Mouse (Mus musculus) liver, postnatal 0 days (tissue): Measurements from ENCODE around the gene Dnaja3. TPM values are rescaled to one million over a fixed set of nuclear protein-coding genes. Genes with fewer than 3 reads are reported as not detected.
A peak's percentile ranks its signal among the peaks of the same experiment; 100 is the strongest.

ENCODE experiments used
- ATAC-seq: fragments of 200-750 bp; cut with Nextera tagmentation; 2 replicates; pipeline ENCODE4 v1.8.0; 2017; ENCODE audit warnings: mild to moderate bottlenecking, moderate library complexity
- DNase-seq: peaks from one replicate; pipeline ENCODE4 v3.0.0-alpha.2; 2016
- H3K27ac ChIP-seq: fragments of 300-500 bp; sonication (generic); 2 replicates; pipeline ENCODE4 v1.5.1; 2014; ENCODE audit warnings: antibody characterized with exemption, moderate library complexity, mild to moderate bottlenecking, low read depth
- H3K27me3 ChIP-seq: fragments of 300-500 bp; sonication (generic); 2 replicates; pipeline ENCODE4 v1.6.1; 2014; ENCODE audit warnings: low read length, control low read depth, mixed read lengths; ENCODE audit not compliant: insufficient read depth
- H3K36me3 ChIP-seq: fragments of 300-500 bp; sonication (generic); replicated peaks from 2 replicates; pipeline ENCODE4 v1.6.1; 2014; ENCODE audit warnings: mild to moderate bottlenecking, control low read depth, low read length, moderate library complexity, mixed read lengths; ENCODE audit not compliant: insufficient read depth
- H3K4me1 ChIP-seq: fragments of 300-500 bp; sonication (generic); 2 replicates; pipeline ENCODE4 v1.6.1; 2014; ENCODE audit warnings: antibody characterized with exemption, mild to moderate bottlenecking, control low read depth; ENCODE audit not compliant: insufficient read depth
- H3K4me2 ChIP-seq: fragments of 300-500 bp; sonication (generic); 2 replicates; pipeline ENCODE4 v1.6.1; 2014; ENCODE audit warnings: low read depth, mild to moderate bottlenecking, low read length, moderate library complexity, mixed read lengths
- H3K4me3 ChIP-seq: fragments of 300-500 bp; sonication (generic); 2 replicates; pipeline ENCODE4 v1.5.1; 2014; ENCODE audit warnings: low read depth, low read length
- H3K9ac ChIP-seq: fragments of 300-500 bp; sonication (generic); replicated peaks from 2 replicates; pipeline ENCODE4 v1.6.1; 2014; ENCODE audit warnings: mild to moderate bottlenecking, moderate library complexity
- H3K9me3 ChIP-seq: fragments of 300-500 bp; sonication (generic); 2 replicates; pipeline ENCODE4 v1.6.1; 2016; ENCODE audit warnings: mild to moderate bottlenecking, control low read depth, low read length, mixed read lengths
- CTCF ChIP-seq: sonication (generic); IDR thresholded peaks from 2 replicates; pipeline ENCODE4 v1.5.1; 2016; ENCODE audit warnings: antibody characterized with exemption, low read depth
- EP300 ChIP-seq: IDR thresholded peaks from 2 replicates; pipeline ENCODE4 v1.6.1; 2016; ENCODE audit warnings: antibody characterized with exemption, low read depth, mild to moderate bottlenecking
- WGBS: fragments of 180-500 bp; shearing (Covaris S2); extraction: QIAGEN DNeasy Blood & Tissue Kit; methylation state at CpG from one replicate; pipeline ENCODE4 v1.1.7; 2014; ENCODE audit not compliant: insufficient replicate concordance; 5-methylcytosine and 5-hydroxymethylcytosine counted together
- polyA plus RNA-seq: library from polyadenylated mRNA; unstranded; fragments of >200 nt; fragmentation: Nextera tagmentation; extraction: Ambion mirVana; gene quantifications from 2 replicates; pipeline ENCODE4 v1.2.1, GENCODE M21; 2015

The Dnaja3 gene
- polyA plus RNA-seq, 1 experiment from 2014 or later, result 70.5 TPM

- DNase-seq (no peak), ATAC-seq (no peak)
- Histone ChIP-seq H3K27ac (no peak overlapping the region), H3K4me2 (no peak overlapping the region), H3K9me3 (no peaks in the 10 kb centered on the region), H3K27me3 (no peaks in the 10 kb centered on the region), H3K9ac (no peak overlapping the region), H3K36me3 (no peaks in the 10 kb centered on the region), H3K4me3 (no peak overlapping the region), H3K4me1 (peaks cover 36% of the 10 kb centered on the region)
- WGBS, result 57% methylated on average over 12 of the region's 13 CpGs
- TF ChIP-seq CTCF (no peak), EP300 (no peak)
Measured at GRCm38 (mm10) chr16:4605514-4606131, 34.2 kb upstream of the Dnaja3 start.

- ATAC-seq (no peak), DNase-seq (peak; percentile 53)
- 19% methylated on average over 5 of the region's 5 CpGs for WGBS
- Histone ChIP-seq H3K4me3 (no peak overlapping the region), H3K27ac (0 out of 2 replicates have a peak overlapping the region, but pooled peaks have one; percentile 3), H3K9ac (no peak overlapping the region), H3K9me3 (no peaks in the 10 kb centered on the region), H3K4me2 (no peak overlapping the region), H3K27me3 (no peaks in the 10 kb centered on the region), H3K4me1 (peaks cover 36% of the 10 kb centered on the region), H3K36me3 (0 out of 2 replicates have a peak, but pooled peaks cover 4% of the 10 kb centered on the region)
- no peak for TF ChIP-seq EP300
- peak; percentile 69 for TF ChIP-seq CTCF
Measured at GRCm38 (mm10) chr16:4606431-4607084, 33.2 kb upstream of the Dnaja3 start.

DNA sequence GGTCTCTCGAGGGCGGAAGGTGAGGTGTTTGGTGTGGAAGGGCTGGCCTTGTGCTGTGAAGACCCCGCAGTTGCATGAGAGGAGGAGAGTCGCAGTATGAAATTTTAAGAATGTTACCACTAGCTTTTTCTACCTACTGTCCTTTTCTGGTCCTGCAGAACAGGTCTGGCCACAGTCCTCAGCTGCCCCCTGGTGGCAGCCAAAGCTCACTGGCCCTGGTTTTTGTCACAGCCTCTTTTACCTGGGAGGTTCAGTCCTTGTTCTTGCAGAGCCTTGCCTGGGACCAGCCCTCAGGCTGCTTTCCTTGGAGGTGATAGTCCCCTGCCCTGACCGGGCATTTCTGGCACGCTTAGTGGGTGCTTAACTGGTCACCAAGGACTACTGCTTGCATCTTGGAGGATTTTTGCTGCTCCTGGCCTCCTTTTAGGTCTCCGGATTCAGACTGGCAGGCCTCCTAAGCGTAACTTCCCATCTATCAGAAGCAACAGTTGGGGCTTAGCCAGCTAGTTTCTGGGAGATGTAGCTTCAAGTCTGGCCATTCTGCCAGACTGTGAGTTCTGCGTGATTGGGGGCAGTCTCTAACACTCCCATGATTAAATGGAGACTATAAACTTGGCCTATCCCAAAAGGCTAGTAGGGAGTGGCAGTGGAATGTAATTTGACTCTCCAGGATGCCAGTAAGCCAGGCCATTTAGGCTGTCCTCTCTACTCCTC lies 31.8 kb upstream of the Dnaja3 start:
- Histone ChIP-seq H3K27me3 (no peaks in the 10 kb centered on the region), H3K4me1 (peaks cover 26% of the 10 kb centered on the region), H3K27ac (no peak overlapping the region), H3K36me3 (peaks cover 4% of the 10 kb centered on the region; the same call in 1 of the 2 replicates), H3K9ac (no peak overlapping the region), H3K4me3 (no peak overlapping the region), H3K4me2 (no peak overlapping the region), H3K9me3 (no peaks in the 10 kb centered on the region)
- DNase-seq (peak; percentile 88), ATAC-seq (peak; percentile 71)
- WGBS, result 51% methylated on average over 9 of the region's 9 CpGs
- TF ChIP-seq CTCF (peak; percentile 98), EP300 (no peak)

DNA sequence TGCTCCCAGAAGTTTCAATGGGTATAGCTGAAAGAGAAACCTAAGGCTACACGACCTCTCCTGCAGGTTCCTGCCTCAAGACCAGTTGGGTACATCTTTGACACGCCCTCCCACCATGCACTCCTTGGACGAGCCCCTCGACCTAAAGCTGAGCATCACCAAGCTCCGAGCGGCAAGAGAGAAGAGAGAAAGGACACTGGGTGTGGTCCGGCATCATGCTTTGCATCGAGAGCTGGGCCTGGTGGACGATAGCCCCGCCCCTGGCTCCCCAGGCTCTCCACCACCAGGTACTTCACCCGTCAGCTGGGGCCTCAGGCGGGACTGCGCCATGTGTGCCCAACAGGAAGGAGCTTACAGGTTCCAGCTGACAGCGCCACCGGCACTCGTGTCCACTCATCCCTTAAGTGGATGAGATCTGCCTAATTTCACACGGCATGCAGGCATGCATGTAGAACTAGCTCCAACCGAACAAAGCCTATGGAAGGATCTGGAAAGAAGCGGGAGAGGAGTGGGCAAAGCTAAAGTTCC lies 31.2 kb upstream of the Dnaja3 start:
- H3K4me3 ChIP-seq, result no peak overlapping the region
- no peak overlapping the region for H3K9ac ChIP-seq
- TF ChIP-seq EP300, result no peak
- no peak for TF ChIP-seq CTCF
- DNase-seq (no peak), ATAC-seq (no peak)
- H3K9me3 ChIP-seq, result no peaks in the 10 kb centered on the region
- H3K36me3 ChIP-seq, result peaks cover 8% of the 10 kb centered on the region; the same call in 1 of the 2 replicates
- WGBS, result 79% methylated on average over 19 of the region's 19 CpGs
- H3K4me2 ChIP-seq, result no peak overlapping the region
- no peaks in the 10 kb centered on the region for H3K27me3 ChIP-seq
- H3K4me1 ChIP-seq, result peaks cover 22% of the 10 kb centered on the region
- no peak overlapping the region for H3K27ac ChIP-seq

- WGBS, result 78% methylated on average over 5 of the region's 5 CpGs
- Histone ChIP-seq H3K4me3 (no peak overlapping the region), H3K9me3 (no peaks in the 10 kb centered on the region), H3K27me3 (no peaks in the 10 kb centered on the region), H3K36me3 (peaks cover 20% of the 10 kb centered on the region), H3K4me1 (peaks cover 11% of the 10 kb centered on the region), H3K27ac (no peak overlapping the region), H3K9ac (no peak overlapping the region), H3K4me2 (no peak overlapping the region)
- ATAC-seq (no peak), DNase-seq (no peak)
- TF ChIP-seq EP300 (no peak), CTCF (no peak)
Measured at GRCm38 (mm10) chr16:4611193-4611592, 28.6 kb upstream of the Dnaja3 start.

DNA sequence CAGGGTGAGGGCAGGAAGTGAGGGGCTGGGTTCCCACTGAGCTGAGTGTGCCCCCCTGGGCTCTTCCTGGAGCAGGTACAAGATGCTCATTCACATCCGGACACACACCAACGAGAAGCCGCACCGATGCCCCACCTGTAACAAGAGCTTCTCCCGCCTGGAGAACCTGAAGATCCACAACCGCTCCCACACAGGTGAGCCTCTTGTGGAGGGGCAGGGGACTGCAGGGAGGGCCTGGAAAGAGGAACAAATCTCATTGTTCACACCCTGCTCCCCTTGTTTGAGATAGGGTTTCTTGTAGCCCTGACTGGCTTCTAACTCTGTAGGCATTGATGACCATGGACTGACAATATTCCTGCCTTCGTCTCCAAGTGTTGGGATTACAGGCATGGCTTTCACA lies 28.1 kb upstream of the Dnaja3 start:
- TF ChIP-seq CTCF, result peak; percentile 17; the same call in 1 of the 2 replicates
- TF ChIP-seq EP300, result no peak
- ATAC-seq (no peak), DNase-seq (no peak)
- peaks cover 6% of the 10 kb centered on the region for H3K4me1 ChIP-seq
- no peaks in the 10 kb centered on the region for H3K9me3 ChIP-seq
- no peak overlapping the region for H3K4me3 ChIP-seq
- H3K9ac ChIP-seq, result no peak overlapping the region
- no peaks in the 10 kb centered on the region for H3K27me3 ChIP-seq
- 89% methylated on average over 7 of the region's 7 CpGs for WGBS
- no peak overlapping the region for H3K27ac ChIP-seq
- H3K4me2 ChIP-seq, result no peak overlapping the region
- peaks cover 24% of the 10 kb centered on the region for H3K36me3 ChIP-seq
